Mouse (Mus musculus): ENCODE data around the gene Exoc2.

Gene Exoc2

DNA sequence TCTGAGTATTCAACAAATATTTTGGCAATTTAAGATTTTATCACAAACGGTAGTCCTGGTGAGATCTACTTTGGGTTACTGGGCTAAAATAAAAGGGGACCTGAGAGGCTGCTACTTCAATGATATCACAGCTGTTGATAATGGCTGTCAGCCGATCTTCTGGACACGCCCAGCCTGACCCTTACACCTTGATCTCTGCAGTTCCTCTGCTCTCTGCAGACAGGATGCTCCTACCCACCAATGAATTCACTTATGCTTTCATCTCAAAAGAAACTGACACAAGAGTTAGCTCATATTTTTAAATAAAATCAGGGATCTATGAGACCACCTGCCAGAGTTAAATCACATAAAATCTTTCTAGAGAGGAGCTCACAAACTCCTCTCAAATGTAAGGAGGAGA lies 149.0 kb downstream of the Exoc2 start:
- DNase-seq (ENCODE audit: low read depth, low spot score) = no peak

DNA sequence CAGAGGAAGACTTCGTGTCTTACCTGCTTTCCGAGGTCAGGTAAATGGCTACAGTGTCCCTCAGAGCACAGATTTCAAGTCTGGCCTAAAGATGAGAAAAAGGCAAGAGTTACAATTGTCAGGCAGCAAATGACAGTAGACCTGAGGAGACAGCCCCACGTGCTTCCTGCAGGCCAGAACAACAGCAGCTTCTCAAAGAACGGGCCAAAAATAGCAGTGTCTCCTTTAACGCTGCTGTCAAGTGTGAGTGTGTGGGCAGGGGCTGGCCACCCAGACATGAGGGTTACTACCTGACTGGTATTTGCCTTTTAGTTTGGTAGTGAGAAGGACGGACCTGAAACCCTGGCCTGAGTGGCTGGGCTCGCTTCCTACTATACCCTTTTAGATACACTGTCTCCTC lies 153.3 kb downstream of the Exoc2 start:
- no peak for DNase-seq (ENCODE audit: low read depth, low spot score)

DNA sequence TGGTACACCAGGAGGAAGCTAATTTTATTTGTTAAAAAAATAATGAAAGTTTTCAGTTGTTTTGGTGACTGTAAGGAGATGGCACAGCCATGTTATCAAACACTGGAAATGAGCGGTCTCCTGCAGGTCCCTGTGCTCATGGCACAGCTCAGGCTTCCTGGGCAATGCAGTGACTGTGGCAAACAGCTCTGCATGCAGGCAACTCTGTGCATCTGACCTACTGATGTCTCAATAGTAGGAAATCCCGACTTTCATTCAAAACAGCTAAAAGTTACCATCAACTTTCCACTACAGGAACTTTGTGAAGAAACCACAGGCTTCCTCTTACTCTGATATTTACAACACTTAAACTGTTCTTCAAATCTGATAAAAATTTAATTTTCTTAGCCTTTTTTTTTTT lies 154.0 kb downstream of the Exoc2 start:
- no peak for DNase-seq (ENCODE audit: low read depth, low spot score)

DNA sequence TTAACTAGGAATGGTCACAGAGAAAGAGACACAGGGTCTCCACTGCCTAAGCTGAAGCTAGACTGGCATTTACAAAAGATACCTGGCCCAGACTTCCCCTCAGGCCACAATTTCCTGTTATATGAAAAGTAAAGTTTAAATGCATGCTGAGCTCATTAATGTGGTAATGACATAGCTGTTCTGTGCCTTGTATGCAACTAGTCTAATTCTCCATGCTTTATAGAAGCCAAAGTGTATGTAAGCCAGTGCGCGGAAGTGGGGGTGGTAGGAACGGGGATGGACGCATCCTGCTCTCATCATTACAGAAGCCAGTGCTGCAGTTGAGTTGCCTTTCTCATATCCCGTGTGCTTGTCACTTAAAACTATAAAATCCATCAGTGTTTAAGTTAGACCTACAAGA lies 156.5 kb downstream of the Exoc2 start:
- DNase-seq (ENCODE audit: low read depth, low spot score) = no peak

DNA sequence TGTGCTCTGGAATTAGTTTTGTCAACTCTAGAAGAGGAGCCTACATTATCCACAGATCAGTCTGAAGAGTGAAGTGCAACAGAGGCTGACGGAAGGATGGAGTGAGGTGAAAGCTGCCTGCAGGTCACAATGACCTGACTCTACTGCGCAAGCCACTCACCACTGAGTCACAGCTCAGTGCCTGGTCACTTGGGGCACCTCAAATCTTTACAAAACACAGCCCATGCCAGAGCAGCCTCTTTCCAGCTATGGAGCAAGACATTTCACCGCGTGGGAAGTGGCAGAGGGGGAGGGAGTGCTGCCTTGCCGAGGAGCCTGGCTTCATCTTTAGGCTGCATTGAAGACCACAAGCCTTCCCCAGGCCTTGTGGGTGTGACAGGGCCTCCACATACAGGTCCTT lies 159.6 kb downstream of the Exoc2 start:
- no peak for DNase-seq (ENCODE audit: low read depth, low spot score)

DNA sequence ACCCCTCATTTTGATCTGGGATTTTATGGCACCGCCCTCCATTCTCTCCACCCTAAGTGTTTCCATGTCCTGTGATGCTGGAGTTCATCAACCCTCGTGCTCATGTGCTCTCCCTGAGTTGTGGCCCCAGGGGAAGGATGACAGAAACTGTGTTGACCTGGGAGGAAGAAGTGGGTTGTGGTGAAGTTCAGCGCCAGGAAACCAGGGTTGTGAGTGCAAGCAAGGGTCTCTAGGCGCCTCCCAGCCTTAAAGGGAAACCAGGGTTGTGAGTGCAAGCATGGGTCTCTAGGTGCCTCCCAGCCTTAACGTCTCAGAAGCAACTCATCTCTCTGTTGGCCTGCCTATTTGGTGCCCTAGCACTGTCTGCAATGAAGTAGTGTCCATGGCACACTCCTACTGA lies 160.4 kb downstream of the Exoc2 start:
- DNase-seq (ENCODE audit: low read depth, low spot score) = no peak

DNA sequence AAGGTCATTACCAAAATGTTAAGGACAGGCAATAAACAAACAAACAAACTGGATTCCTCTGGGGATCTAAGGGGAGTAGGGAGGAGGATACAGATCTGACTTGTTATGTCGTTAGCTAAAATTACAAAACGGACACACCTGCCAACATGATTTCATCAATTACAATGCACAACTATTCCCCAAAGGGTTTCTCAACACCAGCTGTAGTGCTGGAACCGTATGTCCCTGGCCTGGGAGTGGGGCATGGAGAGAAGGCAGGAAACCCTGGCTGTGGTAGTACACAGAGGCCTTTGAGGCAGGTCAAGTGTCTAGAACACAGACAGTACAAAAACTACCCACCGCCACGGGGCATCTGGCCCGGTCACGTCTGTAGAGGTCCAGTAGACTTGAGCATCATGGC lies 164.7 kb downstream of the Exoc2 start:
- no peak for DNase-seq (ENCODE audit: low read depth, low spot score)

DNA sequence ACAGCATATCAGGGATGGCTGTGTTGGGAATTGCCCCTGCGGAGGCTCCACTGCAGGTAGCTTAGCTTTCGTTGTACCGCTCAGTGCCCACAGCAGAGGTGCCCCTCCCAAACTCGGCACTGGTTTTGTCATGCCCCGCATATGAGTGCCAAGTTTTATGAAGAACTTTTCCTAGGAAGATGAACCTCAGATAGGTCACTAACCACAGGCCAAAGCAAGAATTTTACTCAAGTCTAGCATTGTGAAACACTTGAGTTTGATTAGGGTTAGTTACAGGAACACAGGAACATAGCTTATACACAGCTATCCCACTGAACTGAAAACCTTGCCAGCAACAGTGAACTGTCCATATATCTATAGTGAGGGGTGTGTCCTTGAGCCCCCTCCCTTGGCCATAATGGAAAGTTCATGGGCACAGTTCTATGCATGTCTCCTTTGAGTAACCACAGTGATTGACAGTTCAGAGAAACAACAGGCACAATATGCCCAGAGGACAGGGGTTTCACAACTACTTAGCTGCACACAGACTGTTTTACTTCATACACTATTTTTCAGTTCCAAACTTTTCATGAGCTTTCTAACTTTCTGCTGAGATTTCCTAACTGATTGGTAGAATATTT lies 171.4 kb downstream of the Exoc2 start:
- no peak for DNase-seq (ENCODE audit: low read depth, low spot score)

DNA sequence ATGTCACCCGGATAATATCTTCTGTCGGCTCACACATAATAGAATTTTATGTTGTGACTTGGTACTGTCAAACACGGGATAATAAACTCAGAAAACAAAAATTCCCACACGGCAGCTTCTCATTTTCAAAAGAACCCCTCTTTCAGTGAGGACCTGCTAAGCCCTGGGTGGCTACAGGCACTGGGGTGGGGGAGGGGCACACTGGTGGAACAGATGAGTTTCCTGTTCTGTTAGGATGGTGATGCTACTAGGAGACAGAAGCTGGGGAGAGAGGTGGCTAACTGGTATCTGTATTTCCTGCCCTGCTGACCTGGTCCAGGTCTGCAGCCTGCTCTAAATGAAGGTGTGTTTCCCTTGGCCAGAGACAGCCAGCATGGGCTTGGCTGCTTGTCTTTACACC lies 172.0 kb downstream of the Exoc2 start:
- DNase-seq (ENCODE audit: low read depth, low spot score) = no peak

DNA sequence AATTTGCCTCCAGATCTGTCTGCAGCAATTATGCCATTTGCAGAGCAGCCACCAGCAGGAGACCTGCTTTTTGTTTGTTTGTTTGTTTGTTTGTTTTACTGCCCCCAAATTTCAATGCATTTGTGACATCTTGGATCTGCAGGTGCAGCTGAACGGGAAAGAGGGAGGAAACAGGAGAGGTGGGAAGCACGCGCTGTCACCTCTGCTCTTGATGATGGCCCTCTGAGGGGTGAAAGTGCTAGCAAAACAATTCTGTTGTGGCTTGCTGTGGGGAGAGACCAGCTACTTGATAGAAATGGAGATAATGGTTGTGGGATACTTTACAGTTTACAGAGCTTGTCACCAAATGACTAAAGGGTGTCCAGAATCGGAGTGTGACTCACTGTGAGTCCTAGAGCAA lies 177.9 kb downstream of the Exoc2 start:
- DNase-seq (ENCODE audit: low read depth, low spot score) = no peak

DNA sequence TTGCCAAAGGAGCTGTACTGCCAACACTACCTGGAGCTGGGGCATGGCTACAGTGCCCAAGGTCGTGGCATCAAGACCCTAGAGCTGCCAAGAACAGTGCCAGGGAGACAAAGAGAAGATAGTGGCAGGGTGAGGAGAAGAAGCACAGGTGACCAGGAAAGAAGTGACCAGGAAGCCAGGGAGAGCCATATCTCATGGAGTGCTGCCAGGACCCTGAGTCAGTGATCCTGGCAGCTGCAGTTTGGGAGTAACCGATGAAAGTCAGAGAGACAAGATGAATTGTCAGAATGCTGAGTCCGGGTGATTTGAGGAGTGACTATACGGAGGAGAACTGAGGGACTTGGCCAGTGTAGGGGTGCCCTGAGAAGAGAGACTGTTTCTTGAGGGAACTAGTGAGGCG lies 180.3 kb downstream of the Exoc2 start:
- no peak for DNase-seq (ENCODE audit: low read depth, low spot score)

DNA sequence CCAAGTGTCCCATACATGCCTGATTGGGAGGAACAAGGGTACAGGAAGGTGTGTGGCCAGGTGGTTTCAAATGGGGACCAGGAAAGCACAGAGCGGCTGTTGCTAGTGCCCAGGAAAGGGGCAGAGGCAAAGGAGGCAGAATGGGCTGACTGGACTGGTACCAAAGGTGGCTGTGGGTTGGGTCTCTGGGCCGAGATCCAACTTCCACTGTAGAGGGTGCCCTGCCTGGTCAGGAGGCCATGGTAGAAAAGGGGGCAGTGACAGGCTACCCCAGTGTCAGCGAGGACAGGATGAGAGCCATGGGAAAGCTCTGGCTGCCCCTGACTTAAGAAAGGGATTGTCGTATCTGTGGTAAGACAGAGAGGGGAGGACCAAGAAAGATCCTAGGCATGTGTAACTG lies 180.7 kb downstream of the Exoc2 start:
- no peak for DNase-seq (ENCODE audit: low read depth, low spot score)

DNA sequence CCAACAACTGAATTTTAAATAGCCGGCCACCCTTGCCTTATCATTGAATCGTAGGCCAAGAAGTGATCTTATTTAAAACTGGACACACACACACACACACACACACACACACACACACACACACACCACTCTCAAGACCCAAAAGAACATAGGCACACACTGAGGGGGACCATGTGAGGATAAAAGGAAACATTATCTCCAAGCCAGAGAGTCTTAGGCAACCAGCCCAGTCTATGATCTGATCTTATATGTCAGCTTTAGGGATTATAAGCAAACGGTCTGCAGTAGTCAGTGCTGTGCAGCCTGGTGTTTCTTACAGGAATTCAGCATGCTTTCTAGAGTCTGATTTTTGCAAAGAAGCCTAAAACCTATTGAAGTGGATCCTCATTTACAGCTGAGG lies 181.2 kb downstream of the Exoc2 start:
- no peak for DNase-seq (ENCODE audit: low read depth, low spot score)

DNA sequence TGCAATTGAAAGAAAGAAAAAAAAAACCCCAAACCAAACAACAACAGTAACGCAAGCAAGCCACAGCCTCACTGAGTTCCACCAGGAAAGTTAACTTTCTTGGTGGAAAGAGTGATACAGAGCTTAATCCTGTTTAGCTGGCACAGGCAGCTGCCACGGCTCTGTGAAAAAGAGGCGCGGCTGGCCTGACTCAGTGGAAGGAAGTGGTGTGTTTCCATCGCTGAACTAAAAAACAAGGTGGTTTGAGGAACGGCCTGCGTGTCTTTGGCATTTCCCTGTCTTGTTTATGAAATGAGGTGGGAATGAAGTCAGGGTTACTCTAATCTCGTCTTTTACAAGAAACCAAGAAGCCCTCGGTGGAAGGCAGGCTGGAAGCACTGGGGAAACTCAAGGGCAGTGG lies 181.6 kb downstream of the Exoc2 start:
- no peak for DNase-seq (ENCODE audit: low read depth, low spot score)

DNA sequence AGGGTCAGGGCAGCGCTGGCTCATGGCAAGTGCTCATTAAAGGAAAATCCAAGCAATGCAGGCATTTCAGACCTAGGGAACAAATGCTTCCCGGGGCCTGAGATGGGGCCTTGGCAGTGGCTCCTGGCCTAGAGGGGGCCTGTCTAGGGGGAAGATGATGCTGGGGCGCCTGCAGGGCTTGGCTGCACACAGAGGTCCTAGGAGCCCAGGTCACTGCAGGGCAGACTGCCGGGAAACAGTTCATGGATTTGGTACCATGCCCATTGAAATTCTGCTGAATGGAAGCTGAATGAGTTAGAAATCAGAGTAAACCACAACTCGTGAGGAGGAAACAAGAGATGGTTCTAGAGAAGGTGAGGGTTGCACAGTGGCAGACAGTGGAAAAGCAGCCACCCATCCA lies 183.9 kb downstream of the Exoc2 start:
- DNase-seq (ENCODE audit: low read depth, low spot score) = no peak

DNA sequence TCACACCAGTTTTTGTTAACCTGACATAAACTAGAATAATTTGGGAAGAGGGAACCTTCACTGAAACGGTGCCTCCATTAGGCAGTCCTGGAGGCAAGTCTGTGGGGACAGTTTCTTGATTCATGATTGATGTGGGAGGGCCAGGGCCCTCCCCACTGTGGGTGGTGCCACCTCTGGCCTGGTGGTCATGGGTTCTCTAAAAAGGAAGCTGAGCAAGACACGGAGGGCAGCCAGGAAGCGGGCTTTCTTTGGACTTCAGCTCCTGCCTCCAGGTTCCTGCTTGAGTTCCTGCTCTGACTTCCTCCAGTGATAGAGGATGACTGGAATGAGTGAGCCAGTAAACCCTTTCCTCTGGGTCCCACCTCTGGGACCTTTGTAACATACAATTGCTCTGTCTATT lies 185.5 kb downstream of the Exoc2 start:
- no peak for DNase-seq (ENCODE audit: low read depth, low spot score)

DNA sequence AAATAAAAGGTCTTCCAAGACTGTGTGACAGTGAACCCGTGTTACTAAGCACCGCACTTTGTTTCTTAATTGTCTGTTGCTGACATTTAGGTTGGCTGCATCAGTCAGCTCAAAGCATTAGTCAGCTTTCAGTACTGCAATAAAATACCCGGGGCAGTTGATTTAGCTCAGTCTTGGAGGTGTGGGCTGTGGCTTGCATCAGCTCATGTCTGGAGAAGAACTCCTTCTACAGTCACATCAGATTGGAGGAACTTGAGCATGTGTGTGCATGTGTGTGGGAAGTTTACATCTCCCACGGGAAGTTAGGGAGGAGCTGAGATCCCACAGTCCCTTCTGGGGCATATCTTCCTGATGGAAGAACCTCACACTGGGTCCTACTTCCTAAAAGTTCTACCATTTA lies 185.9 kb downstream of the Exoc2 start:
- DNase-seq (ENCODE audit: low read depth, low spot score) = no peak

DNA sequence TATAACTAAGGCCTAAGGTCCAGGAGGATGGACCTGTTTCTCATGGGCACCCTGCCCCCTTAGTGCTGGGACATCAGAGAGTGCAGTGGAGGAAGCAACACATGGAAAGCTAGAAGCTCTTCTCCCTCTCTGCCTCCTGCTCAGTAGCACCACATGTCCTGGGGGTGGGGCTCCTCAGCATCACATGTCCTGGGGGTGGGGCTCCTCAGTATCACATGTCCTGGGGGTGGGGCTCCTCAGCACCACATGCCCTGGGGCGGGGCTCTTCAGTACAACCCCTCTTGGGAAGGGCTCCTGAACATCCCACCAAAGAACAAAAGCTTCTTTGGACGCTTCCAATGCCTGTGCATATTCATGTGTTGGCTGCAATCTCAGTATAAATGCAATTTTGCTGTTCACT lies 186.3 kb downstream of the Exoc2 start:
- no peak for DNase-seq (ENCODE audit: low read depth, low spot score)

DNA sequence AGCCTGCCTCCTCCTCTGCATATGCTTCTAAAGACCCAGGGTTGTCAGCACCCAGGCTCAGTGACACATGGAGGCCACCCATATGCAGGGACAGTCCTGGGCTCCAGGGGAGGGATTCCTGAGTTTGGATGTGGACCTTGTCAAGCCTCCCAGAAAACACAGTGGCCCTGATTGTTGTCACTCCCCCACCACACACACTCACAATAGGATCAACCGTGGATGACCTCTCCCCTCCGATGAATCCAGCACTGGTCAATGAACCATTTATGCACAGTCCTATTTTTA lies 186.9 kb downstream of the Exoc2 start:
- DNase-seq (ENCODE audit: low read depth, low spot score) = no peak

DNA sequence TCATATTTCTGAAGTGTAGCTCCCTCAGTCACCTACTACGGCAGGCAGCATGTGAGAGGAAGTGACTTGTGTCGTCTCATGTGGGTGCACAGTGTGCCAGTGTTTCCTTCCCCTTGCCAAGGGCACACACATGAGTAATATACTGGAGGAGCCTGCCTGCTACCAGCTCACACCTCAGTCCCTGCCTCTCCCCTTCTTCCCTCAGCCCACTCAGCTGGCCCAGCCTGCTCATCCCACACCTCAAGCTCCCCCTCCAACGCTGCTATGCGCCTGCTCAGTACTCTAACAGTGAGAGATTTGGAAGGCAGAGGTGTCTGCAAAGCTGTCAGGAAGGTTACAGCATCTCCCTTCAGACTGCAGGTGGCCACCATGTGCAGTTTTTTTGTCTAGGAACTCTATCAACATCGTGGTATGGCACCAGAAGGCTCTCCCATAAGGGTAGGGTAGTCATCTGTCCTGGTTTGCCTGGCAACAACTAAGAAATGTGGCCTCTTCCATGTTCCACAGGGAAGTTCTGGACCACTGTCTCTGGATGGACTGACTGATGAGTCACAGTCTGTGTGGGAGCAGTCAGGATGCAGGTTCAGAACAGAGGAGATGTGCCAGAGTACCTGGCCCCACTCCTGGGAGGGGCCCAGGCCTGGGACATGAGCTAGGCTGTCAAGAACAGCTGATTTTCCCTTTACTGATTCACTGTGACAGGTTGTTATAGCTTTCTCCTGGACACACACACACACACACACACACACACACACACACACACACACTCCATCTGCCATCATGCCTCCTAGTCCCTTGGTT lies 187.5 kb downstream of the Exoc2 start:
- peak; percentile 87 for DNase-seq (ENCODE audit: low read depth, low spot score)

DNA sequence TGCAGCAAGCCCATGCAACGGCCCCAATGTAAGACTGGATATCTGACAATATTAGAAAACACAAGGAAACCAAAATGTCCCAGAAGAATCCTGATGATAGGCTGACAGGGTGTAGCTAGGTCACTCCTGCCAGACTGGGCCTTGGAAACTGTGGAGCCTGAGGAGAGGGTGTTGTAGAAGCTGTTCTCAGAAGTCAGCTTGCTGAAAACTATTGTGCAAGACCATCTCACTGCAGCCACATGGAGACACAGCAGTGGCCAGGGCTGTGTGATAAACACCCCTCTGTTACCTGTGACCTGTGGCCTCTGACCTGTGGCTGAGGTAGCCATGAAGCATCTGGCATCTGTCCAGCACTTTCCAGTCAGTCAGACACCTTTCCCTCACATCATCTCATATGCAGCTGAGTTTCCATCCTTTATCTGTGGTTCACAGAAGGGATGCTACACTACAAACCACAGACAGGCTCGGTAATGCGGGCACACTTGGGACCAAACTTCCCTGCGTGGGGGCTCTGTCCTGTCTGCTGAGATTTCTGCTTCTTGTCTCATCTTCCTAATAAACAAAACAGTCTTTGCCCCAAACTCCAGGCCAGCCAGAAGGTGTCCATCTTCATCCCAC lies 188.4 kb downstream of the Exoc2 start:
- no peak for DNase-seq (ENCODE audit: low read depth, low spot score)

DNA sequence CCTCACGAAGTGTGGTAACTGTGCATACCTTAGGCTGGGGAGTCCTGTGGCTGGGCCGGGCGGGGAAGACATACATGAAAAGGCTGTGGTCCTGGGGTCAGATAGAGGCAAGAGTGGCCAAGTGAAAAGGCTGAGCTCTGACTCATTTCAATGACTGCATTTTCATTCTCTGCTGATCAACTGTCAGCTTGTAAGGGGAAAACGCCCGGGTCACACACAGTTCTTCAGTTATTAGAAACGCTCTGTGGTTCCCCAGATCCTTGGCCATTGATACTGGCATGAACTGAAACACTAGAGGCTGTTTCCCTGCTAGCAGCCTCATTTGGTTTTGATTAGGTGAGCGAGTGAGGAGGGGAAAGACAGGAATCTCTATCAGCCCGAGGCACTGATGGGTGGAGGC lies 191.5 kb downstream of the Exoc2 start:
- no peak for DNase-seq (ENCODE audit: low read depth, low spot score)

DNA sequence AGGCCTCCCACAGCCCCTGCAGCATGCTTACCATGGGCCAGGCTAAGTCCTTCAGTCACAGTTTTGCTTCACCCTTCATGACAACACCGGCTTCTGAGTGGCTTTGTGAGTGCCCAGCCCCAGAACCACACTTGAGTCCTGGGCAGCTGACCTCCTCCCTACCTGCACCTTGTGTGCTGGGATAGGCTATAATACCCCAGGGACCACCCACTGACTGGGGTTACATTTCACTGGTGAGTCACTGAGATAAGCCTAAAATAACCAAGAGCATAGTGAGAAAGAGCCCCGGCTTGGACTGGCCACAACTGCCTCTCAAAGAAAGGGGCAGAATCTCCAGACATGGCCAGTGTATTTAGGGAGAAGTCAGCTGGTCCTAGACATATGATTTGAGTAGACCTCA lies 192.0 kb downstream of the Exoc2 start:
- DNase-seq (ENCODE audit: low read depth, low spot score) = no peak

Data from telencephalon, adult 2 months (tissue).